Mouse (Mus musculus) CH12.LX (cell line): ENCODE measurements at regions not wholly inside any gene's neighbourhood (a gene's known extent, or its start where the extent isn't known, plus 50 kb on each side); places are given as distances from the start of the nearest gene placed in this dataset.

Experiments
- DNase-seq: peaks from one replicate; pipeline ENCODE4 v3.0.0-alpha.2; 2013; ENCODE audit errors: extremely low read depth
- H3K27ac ChIP-seq: 2 replicates; pipeline ENCODE4 v1.5.1; 2012; ENCODE audit warnings: low read depth, mild to moderate bottlenecking, control low read depth, moderate library complexity; ENCODE audit not compliant: insufficient read depth
- H3K27me3 ChIP-seq: replicated peaks from 2 replicates; pipeline ENCODE3; 2012; ENCODE audit warnings: inconsistent platforms
- H3K36me3 ChIP-seq, 2 experiments: replicated peaks in 1 of 2; 2 replicates each; pipeline versions ENCODE3 to v1.6.1; 2012; ENCODE audit warnings: inconsistent platforms in 1 of 2, low read length in 1 of 2, mild to moderate bottlenecking in 1 of 2, mixed read lengths in 1 of 2, moderate library complexity in 1 of 2; ENCODE audit not compliant: control insufficient read depth in 1 of 2, insufficient read depth in 1 of 2
- H3K4me1 ChIP-seq, 2 experiments: 2 replicates each; pipeline ENCODE4 v1.6.1; 2012; ENCODE audit warnings: inconsistent platforms in 1 of 2, moderate library complexity in 1 of 2; ENCODE audit not compliant: insufficient read depth in 2 of 2, control insufficient read depth in 1 of 2
- H3K4me2 ChIP-seq: 2 replicates; pipeline ENCODE4 v1.6.1; 2012; ENCODE audit warnings: low read depth, mild to moderate bottlenecking, control low read depth; ENCODE audit not compliant: poor library complexity, insufficient read depth, severe bottlenecking
- H3K4me3 ChIP-seq, 3 experiments: fragments of 150-350 bp in 1 of 3; sonication (generic) in 1 of 3; replicated peaks in 1 of 3; 2 replicates each; pipeline versions ENCODE3 to v1.5.1; 2011 to 2012; ENCODE audit warnings: low read depth in 2 of 3, low read length in 2 of 3, mild to moderate bottlenecking in 2 of 3, moderate library complexity in 2 of 3, control low read depth in 1 of 3, improper control_type of control experiment in 1 of 3, inconsistent platforms in 1 of 3, mixed read lengths in 1 of 3; ENCODE audit not compliant: poor library complexity in 1 of 3
- H3K79me2 ChIP-seq: replicated peaks from 2 replicates; pipeline ENCODE4 v1.6.1; 2012; ENCODE audit warnings: mild to moderate bottlenecking, moderate library complexity; ENCODE audit not compliant: control insufficient read depth, poor library complexity, insufficient read depth, severe bottlenecking; ENCODE audit errors: extremely low read depth
- H3K9ac ChIP-seq: 2 replicates; pipeline ENCODE4 v1.6.1; 2012; ENCODE audit warnings: low read depth, mild to moderate bottlenecking, control low read depth, moderate library complexity; ENCODE audit not compliant: insufficient read depth
- H3K9me3 ChIP-seq: replicated peaks from 2 replicates; pipeline ENCODE3; 2012; ENCODE audit warnings: low read length, inconsistent platforms, mixed read lengths
- BHLHE40 ChIP-seq: IDR thresholded peaks from 2 replicates; pipeline ENCODE4 v1.6.1; 2011; ENCODE audit warnings: mild to moderate bottlenecking, low read depth, low read length, improper control_type of control experiment
- CHD2 ChIP-seq: IDR thresholded peaks from 2 replicates; pipeline ENCODE4 v1.6.1; 2011; ENCODE audit warnings: low read length, improper control_type of control experiment
- CTCF ChIP-seq, 2 experiments: IDR thresholded peaks in 1 of 2; conservative IDR thresholded peaks in 1 of 2; 2 replicates each; pipeline ENCODE4 v1.5.1; 2011 to 2012; ENCODE audit warnings: low read depth in 2 of 2, low read length in 2 of 2, improper control_type of control experiment in 1 of 2, inconsistent platforms in 1 of 2, mild to moderate bottlenecking in 1 of 2, moderate library complexity in 1 of 2
- E2F4 ChIP-seq: IDR thresholded peaks from 2 replicates; pipeline ENCODE4 v1.6.1; 2011; ENCODE audit warnings: low read depth, low read length, improper control_type of control experiment; ENCODE audit not compliant: insufficient replicate concordance
- ELF1 ChIP-seq: IDR thresholded peaks from 2 replicates; pipeline ENCODE4 v1.6.1; 2014; ENCODE audit warnings: low read depth, mild to moderate bottlenecking, inconsistent platforms, low read length, improper control_type of control experiment
- GABPA ChIP-seq: IDR thresholded peaks from 2 replicates; pipeline ENCODE4 v1.6.1; 2012; ENCODE audit warnings: low read depth, low read length, improper control_type of control experiment, inconsistent platforms; ENCODE audit not compliant: insufficient replicate concordance
- HCFC1 ChIP-seq: IDR thresholded peaks from 2 replicates; pipeline ENCODE4 v1.6.1; 2012; ENCODE audit warnings: low read depth, mild to moderate bottlenecking, inconsistent platforms, low read length, improper control_type of control experiment
- IRF4 ChIP-seq: IDR thresholded peaks from 2 replicates; pipeline ENCODE4 v1.6.1; 2014; ENCODE audit warnings: low read depth, mild to moderate bottlenecking, inconsistent platforms, low read length, improper control_type of control experiment
- JUN ChIP-seq: IDR thresholded peaks from 2 replicates; pipeline ENCODE4 v1.6.1; 2011; ENCODE audit warnings: low read depth, mild to moderate bottlenecking, low read length, improper control_type of control experiment, moderate library complexity; ENCODE audit not compliant: insufficient read depth
- JUND ChIP-seq: conservative IDR thresholded peaks from 2 replicates; pipeline ENCODE4 v1.6.1; 2011; ENCODE audit warnings: low read depth, low read length, improper control_type of control experiment
- MAX ChIP-seq: IDR thresholded peaks from 2 replicates; pipeline ENCODE4 v1.6.1; 2011; ENCODE audit warnings: low read length, improper control_type of control experiment
- MAZ ChIP-seq: IDR thresholded peaks from 2 replicates; pipeline ENCODE4 v1.6.1; 2012; ENCODE audit warnings: low read depth, mild to moderate bottlenecking, inconsistent platforms, low read length, improper control_type of control experiment, moderate library complexity
- MXI1 ChIP-seq: IDR thresholded peaks from 2 replicates; pipeline ENCODE4 v1.6.1; 2011; ENCODE audit warnings: mild to moderate bottlenecking, low read depth, low read length, improper control_type of control experiment
- MYC ChIP-seq: IDR thresholded peaks from 2 replicates; pipeline ENCODE4 v1.6.1; 2011; ENCODE audit warnings: low read depth, mild to moderate bottlenecking, improper control_type of control experiment, low read length
- NELFE ChIP-seq: IDR thresholded peaks from 2 replicates; pipeline ENCODE4 v1.6.1; 2011; ENCODE audit warnings: low read depth, low read length, improper control_type of control experiment
- NRF1 ChIP-seq: IDR thresholded peaks from 2 replicates; pipeline ENCODE4 v1.6.1; 2014; ENCODE audit warnings: low read depth, mild to moderate bottlenecking, inconsistent platforms, low read length, improper control_type of control experiment, moderate library complexity
- POLR2A ChIP-seq: IDR thresholded peaks from 2 replicates; pipeline ENCODE4 v1.6.1; 2011; ENCODE audit warnings: low read depth, mild to moderate bottlenecking, improper control_type of control experiment, low read length
- RAD21 ChIP-seq: IDR thresholded peaks from 2 replicates; pipeline ENCODE4 v1.6.1; 2011; ENCODE audit warnings: low read depth, mild to moderate bottlenecking, low read length, improper control_type of control experiment, moderate library complexity
- RCOR1 ChIP-seq: conservative IDR thresholded peaks from 2 replicates; pipeline ENCODE4 v1.6.1; 2012; ENCODE audit warnings: low read depth, mild to moderate bottlenecking, inconsistent platforms, low read length, improper control_type of control experiment
- TCF12 ChIP-seq: IDR thresholded peaks from 2 replicates; pipeline ENCODE4 v1.6.1; 2014; ENCODE audit warnings: low read depth, mild to moderate bottlenecking, inconsistent platforms, low read length, improper control_type of control experiment
- UBTF ChIP-seq: IDR thresholded peaks from 2 replicates; pipeline ENCODE4 v1.6.1; 2012; ENCODE audit warnings: low read depth, mild to moderate bottlenecking, inconsistent platforms, low read length, improper control_type of control experiment, moderate library complexity
- USF1 ChIP-seq: IDR thresholded peaks from 2 replicates; pipeline ENCODE4 v1.6.1; 2014; ENCODE audit warnings: low read depth, mild to moderate bottlenecking, inconsistent platforms, low read length, improper control_type of control experiment
- ZC3H11A ChIP-seq: IDR thresholded peaks from 2 replicates; pipeline ENCODE4 v1.6.1; 2012; ENCODE audit warnings: low read depth, mild to moderate bottlenecking, inconsistent platforms, low read length, improper control_type of control experiment
- ZKSCAN1 ChIP-seq: IDR thresholded peaks from 2 replicates; pipeline ENCODE4 v1.6.1; 2012; ENCODE audit warnings: low read depth, inconsistent platforms, low read length, improper control_type of control experiment, borderline replicate concordance
- ZMIZ1 ChIP-seq: IDR thresholded peaks from 2 replicates; pipeline ENCODE4 v1.6.1; 2012; ENCODE audit warnings: low read depth, mild to moderate bottlenecking, inconsistent platforms, low read length, improper control_type of control experiment
- ZNF384 ChIP-seq: IDR thresholded peaks from 2 replicates; pipeline ENCODE4 v1.6.1; 2012; ENCODE audit warnings: low read depth, low read length, improper control_type of control experiment, inconsistent platforms
- dilution Hi-C: fragments of 300-500 bp; cut with MboI; formaldehyde crosslinking; loops from 2 replicates; pipeline ENCODE4 v1.14.3; 2020; ENCODE audit warnings: low sequenced_read_pairs; ENCODE audit not compliant: extremely low pct_unique_long_range_greater_than_20kb, extremely low pct_ligation_motif_present
- in situ Hi-C: fragments of 300-500 bp; cut with MboI; formaldehyde crosslinking; loops from 3 replicates; pipeline ENCODE4 v1.14.3; 2019; ENCODE audit warnings: low sequenced_read_pairs, low pct_ligation_motif_present, low pct_unique_long_range_greater_than_20kb, mixed read lengths

DNA sequence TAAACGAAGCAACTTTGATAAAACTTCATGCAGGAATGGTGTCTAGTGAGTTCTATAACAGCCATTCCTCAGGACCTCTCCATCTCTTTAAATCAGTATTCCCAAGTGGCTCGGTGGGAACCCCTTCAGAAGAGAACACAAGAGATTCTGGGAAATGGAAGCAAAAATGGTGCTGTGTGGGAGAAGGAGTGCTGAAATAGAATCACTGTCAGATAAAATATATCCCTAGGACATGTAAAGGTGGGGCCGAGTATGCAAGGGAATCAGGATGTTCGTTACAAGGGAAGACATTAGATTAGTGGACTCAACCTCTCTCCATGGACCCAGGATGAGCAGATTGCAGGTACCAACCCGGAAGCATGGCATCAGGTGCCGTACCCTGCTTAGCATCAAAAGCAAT lies 1076.1 kb downstream of the Synb start:
- Histone ChIP-seq H3K9ac (no peak overlapping the region), H3K4me3 (no peak overlapping the region), H3K4me1 (no peaks in the 10 kb centered on the region), H3K27ac (no peak overlapping the region), H3K4me2 (no peak overlapping the region), H3K9me3 (no peaks in the 10 kb centered on the region), H3K79me2 (no peaks in the 10 kb centered on the region), H3K36me3 (no peaks in the 10 kb centered on the region), H3K27me3 (no peaks in the 10 kb centered on the region)
- DNase-seq: no peak
- dilution Hi-C loops (no loop called here), in situ Hi-C loops (no loop called here)
- TF ChIP-seq NELFE (no peak), TCF12 (no peak), CTCF (conservative IDR thresholded peaks at IDR 0.05 in 1 of 2, IDR thresholded peaks at IDR 0.05 in 1 of 2; ENCODE audit: low read depth in 2 of 2, low read length in 2 of 2) (no peak), JUND (no peak), E2F4 (no peak), ZMIZ1 (no peak), ZNF384 (no peak), HCFC1 (no peak), MYC (no peak), MXI1 (no peak), IRF4 (no peak), MAZ (no peak), ZC3H11A (no peak), BHLHE40 (no peak), CHD2 (no peak), UBTF (no peak)

DNA sequence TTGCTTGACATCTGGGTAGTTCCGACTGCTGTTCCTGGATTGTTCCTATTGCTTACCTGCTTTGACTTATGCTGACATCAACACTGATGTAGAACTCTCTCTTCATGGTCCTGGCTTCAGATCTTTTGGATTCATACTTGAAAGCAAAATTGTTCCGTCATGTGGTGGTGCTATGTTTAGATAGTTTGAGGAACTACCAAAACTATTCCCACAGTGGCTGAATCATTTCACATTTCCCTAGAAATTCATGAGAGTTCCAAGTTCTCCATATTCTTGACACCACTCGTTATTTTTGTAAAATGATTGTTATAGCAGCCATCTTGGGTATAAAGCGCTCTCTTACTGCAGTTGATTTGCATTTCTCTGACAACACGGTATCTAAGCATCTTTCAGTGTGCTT lies 1080.2 kb downstream of the Synb start:
- no peak for DNase-seq
- TF ChIP-seq NELFE: no peak
- no peak for TF ChIP-seq MAX
- TF ChIP-seq JUN: no peak
- TF ChIP-seq RCOR1: no peak
- no peak for TF ChIP-seq POLR2A
- TF ChIP-seq RAD21: no peak
- TF ChIP-seq ZKSCAN1: no peak
- TF ChIP-seq CHD2: no peak
- no peak for TF ChIP-seq GABPA
- no peak for TF ChIP-seq ELF1
- TF ChIP-seq IRF4: no peak
- no peak for TF ChIP-seq USF1
- TF ChIP-seq NRF1: no peak
- dilution Hi-C loops: no loop called here
- Histone ChIP-seq H3K4me3 (no peak overlapping the region), H3K4me2 (no peak overlapping the region), H3K27ac (no peak overlapping the region), H3K27me3 (no peaks in the 10 kb centered on the region), H3K9me3 (no peaks in the 10 kb centered on the region), H3K36me3 (no peaks in the 10 kb centered on the region), H3K9ac (no peak overlapping the region), H3K4me1 (peaks cover 0 to 7% of the 10 kb centered on the region in 2 experiments; a peak in 2 of 4 replicates), H3K79me2 (no peaks in the 10 kb centered on the region)
- in situ Hi-C loops: no loop called here
